11 mouse cellular contexts compared by ENCODE assay signal in genomic region chr3:28531294-28531956, GRCm38 (mm10).
DNase-seq lines count a peak whose midpoint lies in the region; ATAC-seq and TF ChIP-seq lines count a peak whose summit lies in the region.
"Had no signal": no experiment of that assay in that cellular context is flagged by ENCODE, and none has a peak within 500 bp of the region (broad histone marks: within the 10 kb centered on the region; RNA-seq: fewer than 3 reads in every experiment).

No protein-coding gene starts in this region.

- peak; percentile 40; the same call in 1 of the 2 replicates for ATAC-seq in hindbrain, embryonic 14.5 days (ENCODE audit: low FRiP score)
- no peak for ATAC-seq in granulocyte monocyte progenitor cell, adult 5-6 weeks (replicated peaks; ENCODE audit: poor library complexity, severe bottlenecking)

- H3K27me3 ChIP-seq in heart, adult 2 months (ENCODE audit: control insufficient read depth, insufficient read depth, low read length), result no peaks in the 10 kb centered on the region
- no peaks in the 10 kb centered on the region for H3K27me3 ChIP-seq in hindbrain, embryonic 14.5 days (ENCODE audit: control insufficient read depth, insufficient read depth, low read length)

- TF ChIP-seq POLR2A in heart, adult 2 months (IDR thresholded peaks at IDR 0.05; ENCODE audit: insufficient read depth, low read depth, low read length), result no peak

- no peaks in the 10 kb centered on the region for H3K9me3 ChIP-seq in hindbrain, embryonic 14.5 days (ENCODE audit: control insufficient read depth, low read length)

- H3K36me3 ChIP-seq in heart, adult 2 months (ENCODE audit: control insufficient read depth, insufficient read depth, low read length), result no peaks in the 10 kb centered on the region
- H3K36me3 ChIP-seq in hindbrain, embryonic 14.5 days (replicated peaks; ENCODE audit: control insufficient read depth, insufficient read depth), result no peaks in the 10 kb centered on the region; the same call in none of the 2 replicates

- WGBS in heart, adult 2 months, result 78% methylated on average over 15 of the region's 15 CpGs
- WGBS in hindbrain, embryonic 14.5 days, result 73% methylated on average over 15 of the region's 15 CpGs

- no peak overlapping the region for H3K4me3 ChIP-seq in heart, adult 2 months
- H3K4me3 ChIP-seq in hindbrain, embryonic 14.5 days (replicated peaks; ENCODE audit: low read length), result no peak overlapping the region

- H3K9ac ChIP-seq in heart, adult 2 months (ENCODE audit: low read depth, low read length), result no peak overlapping the region
- no peak overlapping the region; the same call in 1 of the 2 replicates for H3K9ac ChIP-seq in hindbrain, embryonic 14.5 days
- H3K9ac ChIP-seq: liver, embryonic 14.5 days had no signal

- TF ChIP-seq EP300 in heart, adult 2 months (IDR thresholded peaks at IDR 0.05; ENCODE audit: insufficient read depth, low read depth, low read length), result no peak

- peak; percentile 41 for DNase-seq in heart, adult 11 months
- no peak for DNase-seq in heart, adult 2 months
- peak; percentile 69 for DNase-seq in right cerebral cortex, adult 18-20 months
- DNase-seq in right cerebral cortex, postnatal 10 days (ENCODE audit: low spot score in 2 of 2), result no peak
- DNase-seq in hindbrain, embryonic 14.5 days (ENCODE audit: low spot score), result no peak
- DNase-seq in thymus, postnatal 10 days (ENCODE audit: low spot score in 2 of 2), result no peak
- DNase-seq in thymus, postnatal 4 days, result no peak
- DNase-seq: gastrocnemius, postnatal 10 days; heart, postnatal 36 days had no signal

- no peak overlapping the region for H3K27ac ChIP-seq in heart, adult 2 months
- no peak overlapping the region for H3K27ac ChIP-seq in hindbrain, embryonic 14.5 days
- H3K27ac ChIP-seq: liver, embryonic 14.5 days had no signal

- no peaks in the 10 kb centered on the region for H3K79me2 ChIP-seq in heart, adult 2 months (replicated peaks; ENCODE audit: control insufficient read depth, insufficient read depth, low read length)

- no peaks in the 10 kb centered on the region for H3K4me1 ChIP-seq in heart, adult 2 months (ENCODE audit: control insufficient read depth, insufficient read depth, low read length)
- H3K4me1 ChIP-seq in hindbrain, embryonic 14.5 days (replicated peaks; ENCODE audit: control insufficient read depth, insufficient read depth, low read length), result no peaks in the 10 kb centered on the region

- TF ChIP-seq CTCF in heart, adult 2 months (IDR thresholded peaks at IDR 0.05), result no peak

- H3K4me2 ChIP-seq in hindbrain, embryonic 14.5 days (replicated peaks), result peak overlapping the region; percentile 12; the same call in 1 of the 2 replicates

- intact Hi-C loops in heart, adult 2 months (cut with DNase I), result no loop called here

Comparison
In these comparisons a context has a peak if more than half of its experiments do, and no peak if none do; other contexts are left out.
1. DNase-seq: peak in heart, adult 11 months (single experiment) and right cerebral cortex, adult 18-20 months (single experiment); none in heart, adult 2 months (0 of 2), right cerebral cortex, postnatal 10 days (0 of 2), hindbrain, embryonic 14.5 days (single experiment), thymus, postnatal 10 days (0 of 2) and thymus, postnatal 4 days (single experiment).